Mouse (Mus musculus): ENCODE data around the gene Zfp87. TPM values are rescaled to one million over a fixed set of nuclear protein-coding genes. Genes with fewer than 3 reads are reported as not detected.
A peak's percentile ranks its signal among the peaks of the same experiment; 100 is the strongest.

Gene Zfp87
- polyA plus RNA-seq, 1 experiment from 2014 or later = 7.8 TPM

DNA sequence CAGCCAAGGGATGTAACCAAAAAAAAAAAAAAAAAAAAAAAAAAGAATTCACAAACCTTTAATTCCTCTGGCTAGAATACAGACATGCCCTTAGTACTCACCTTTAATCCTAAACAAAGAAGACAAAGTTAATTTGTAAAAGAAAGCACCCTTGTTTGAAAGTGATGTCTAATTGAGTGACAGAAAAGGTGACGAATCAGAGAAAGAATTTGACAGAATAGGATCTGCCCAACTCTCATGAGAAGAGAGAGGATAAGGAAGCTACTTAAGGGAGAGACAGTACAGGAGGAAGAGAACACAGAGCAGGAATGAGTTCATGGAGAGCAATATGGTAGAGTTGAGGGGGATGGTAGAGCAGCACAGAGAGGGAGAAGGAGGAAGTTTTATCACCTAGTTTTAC lies 30.3 kb downstream of the Zfp87 start:
- no peaks in the 10 kb centered on the region for H3K9me3 ChIP-seq (replicated peaks; ENCODE audit: control insufficient read depth, low read length)
- H3K9ac ChIP-seq (ENCODE audit: low read depth, low read length) = no peak overlapping the region
- H3K27ac ChIP-seq (ENCODE audit: low read length) = no peak overlapping the region
- no peaks in the 10 kb centered on the region for H3K27me3 ChIP-seq (ENCODE audit: control insufficient read depth, insufficient read depth, low read depth, low read length)
- H3K36me3 ChIP-seq (ENCODE audit: control insufficient read depth, insufficient read depth) = peaks cover 27% of the 10 kb centered on the region
- 58% methylated on average over 1 of the region's 1 CpGs for WGBS (ENCODE audit: insufficient replicate concordance)
- ATAC-seq (ENCODE audit: low read depth) = no peak
- no peak overlapping the region for H3K4me3 ChIP-seq (ENCODE audit: low read depth, low read length)
- H3K4me2 ChIP-seq (ENCODE audit: low read depth, low read length) = no peak overlapping the region
- peaks cover 9% of the 10 kb centered on the region; the same call in 1 of the 2 replicates for H3K4me1 ChIP-seq (ENCODE audit: control insufficient read depth, low read depth, low read length)

DNA sequence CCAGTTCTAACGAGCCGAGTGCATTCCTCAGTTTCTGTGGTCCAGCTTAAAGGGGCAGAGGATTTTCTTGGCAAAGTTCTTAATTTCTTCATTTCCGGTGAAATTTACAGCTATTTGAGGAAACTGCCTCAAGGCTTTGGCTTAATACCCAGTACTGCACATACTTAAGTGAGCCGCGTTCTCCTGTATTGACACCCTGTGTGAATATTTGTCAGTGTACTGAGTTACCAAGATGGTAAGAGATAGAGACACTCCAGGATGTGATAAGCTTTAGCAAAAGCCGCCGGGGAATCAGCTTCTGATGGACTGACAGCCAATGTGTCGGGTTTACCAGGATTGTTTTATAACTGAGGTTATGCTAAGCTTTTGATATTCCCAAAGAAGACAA lies 41.6 kb downstream of the Zfp87 start:
- 23% methylated on average over 8 of the region's 8 CpGs for WGBS (ENCODE audit: insufficient replicate concordance)
- H3K9ac ChIP-seq (ENCODE audit: low read depth, low read length) = peak overlapping the region; percentile 54

DNA sequence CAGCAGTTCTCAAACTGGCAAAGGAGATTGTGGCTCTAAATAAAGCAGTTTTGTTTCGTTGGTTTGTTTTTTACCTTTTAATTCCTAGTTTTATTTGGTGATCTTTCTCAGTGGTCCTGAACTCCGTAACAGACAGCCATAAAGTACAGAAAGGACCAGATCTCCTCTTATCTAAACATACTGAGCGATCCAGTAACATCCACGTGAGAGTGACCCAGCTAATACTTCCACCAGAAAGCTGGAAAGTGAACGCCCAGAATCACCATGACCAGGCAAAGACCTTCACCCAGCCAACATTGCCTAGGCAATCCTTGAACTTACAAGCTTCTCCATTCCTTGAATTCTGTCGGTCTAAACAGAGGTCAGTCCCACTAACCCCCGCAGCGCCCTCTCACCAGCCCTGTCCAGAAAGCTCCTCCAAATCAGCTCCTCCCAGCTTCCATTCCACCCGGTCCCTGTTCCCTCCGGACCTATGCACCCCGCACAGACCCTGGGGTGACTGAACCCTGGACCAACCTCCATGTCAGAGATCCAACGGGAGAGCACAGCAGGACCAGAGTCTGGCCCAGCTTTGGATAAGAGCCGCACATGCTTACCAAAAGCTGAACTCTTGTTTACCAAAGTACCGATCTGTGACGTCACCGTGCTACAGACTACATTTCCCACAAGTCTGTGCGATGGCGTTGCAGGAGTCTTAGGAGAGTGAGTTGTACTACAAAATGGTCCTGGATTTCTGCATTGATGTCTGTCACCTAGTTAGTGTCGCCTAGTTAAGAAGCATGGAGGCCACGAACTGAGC lies 42.2 kb downstream of the Zfp87 start, which contains the start of gene Zfp874b:
TSS of gene Zfp874b (minus strand) at position 634 of the 799 bp plus-strand sequence.
- Histone ChIP-seq H3K27ac (ENCODE audit: low read length) (peak within 1 kb of the TSS; percentile 90), H3K4me1 (ENCODE audit: control insufficient read depth, low read depth, low read length) (peaks cover 8% of the 10 kb centered on the region), H3K36me3 (ENCODE audit: control insufficient read depth, insufficient read depth) (no peaks in the 10 kb centered on the region), H3K9ac (ENCODE audit: low read depth, low read length) (peak within 1 kb of the TSS; percentile 83), H3K4me3 (ENCODE audit: low read depth, low read length) (peak within 1 kb of the TSS; percentile 78), H3K9me3 (replicated peaks; ENCODE audit: control insufficient read depth, low read length) (no peaks in the 10 kb centered on the region), H3K4me2 (ENCODE audit: low read depth, low read length) (peak within 1 kb of the TSS; percentile 84), H3K27me3 (ENCODE audit: control insufficient read depth, insufficient read depth, low read depth, low read length) (no peaks in the 10 kb centered on the region)
- 3% methylated on average over 20 of the region's 20 CpGs for WGBS (ENCODE audit: insufficient replicate concordance)
- peak; percentile 91 for ATAC-seq (ENCODE audit: low read depth)

More for the DNA sequence above, 41.6 kb downstream of the Zfp87 start:
- H3K27ac ChIP-seq (ENCODE audit: low read length) = peak overlapping the region; percentile 25; the same call in 1 of the 2 replicates
- H3K9me3 ChIP-seq (replicated peaks; ENCODE audit: control insufficient read depth, low read length) = no peaks in the 10 kb centered on the region
- peak overlapping the region; percentile 84 for H3K4me2 ChIP-seq (ENCODE audit: low read depth, low read length)
- peaks cover 8% of the 10 kb centered on the region for H3K4me1 ChIP-seq (ENCODE audit: control insufficient read depth, low read depth, low read length)
- H3K4me3 ChIP-seq (ENCODE audit: low read depth, low read length) = peak overlapping the region; percentile 78
- no peak for ATAC-seq (ENCODE audit: low read depth)
- no peaks in the 10 kb centered on the region for H3K36me3 ChIP-seq (ENCODE audit: control insufficient read depth, insufficient read depth)
- H3K27me3 ChIP-seq (ENCODE audit: control insufficient read depth, insufficient read depth, low read depth, low read length) = no peaks in the 10 kb centered on the region

DNA sequence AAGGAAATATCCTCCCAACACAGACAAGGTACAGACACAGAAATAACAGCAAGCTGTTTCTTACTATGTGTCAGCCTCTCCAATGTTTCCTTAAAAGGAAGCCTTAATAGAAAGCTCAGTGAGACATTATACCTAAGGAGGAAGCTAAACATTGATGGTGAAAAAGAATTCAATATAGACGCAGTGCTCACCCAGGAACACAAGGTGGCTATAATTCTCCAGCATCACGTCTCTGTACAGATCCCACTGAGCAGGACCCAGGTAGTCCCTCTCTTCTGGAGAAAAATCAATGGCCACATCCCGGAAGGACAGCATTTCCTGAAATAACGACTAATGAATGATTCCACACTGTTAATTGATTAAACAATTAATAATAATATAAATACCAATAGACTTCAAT lies 44.4 kb downstream of the Zfp87 start:
- no peak overlapping the region for H3K9ac ChIP-seq (ENCODE audit: low read depth, low read length)
- H3K9me3 ChIP-seq (replicated peaks; ENCODE audit: control insufficient read depth, low read length) = no peaks in the 10 kb centered on the region
- no peaks in the 10 kb centered on the region for H3K27me3 ChIP-seq (ENCODE audit: control insufficient read depth, insufficient read depth, low read depth, low read length)
- H3K27ac ChIP-seq (ENCODE audit: low read length) = no peak overlapping the region
- peaks cover 2% of the 10 kb centered on the region; the same call in 1 of the 2 replicates for H3K36me3 ChIP-seq (ENCODE audit: control insufficient read depth, insufficient read depth)
- WGBS (ENCODE audit: insufficient replicate concordance) = 53% methylated on average over 4 of the region's 4 CpGs
- no peak for ATAC-seq (ENCODE audit: low read depth)
- peaks cover 8% of the 10 kb centered on the region for H3K4me1 ChIP-seq (ENCODE audit: control insufficient read depth, low read depth, low read length)
- no peak overlapping the region for H3K4me2 ChIP-seq (ENCODE audit: low read depth, low read length)
- H3K4me3 ChIP-seq (ENCODE audit: low read depth, low read length) = no peak overlapping the region

DNA sequence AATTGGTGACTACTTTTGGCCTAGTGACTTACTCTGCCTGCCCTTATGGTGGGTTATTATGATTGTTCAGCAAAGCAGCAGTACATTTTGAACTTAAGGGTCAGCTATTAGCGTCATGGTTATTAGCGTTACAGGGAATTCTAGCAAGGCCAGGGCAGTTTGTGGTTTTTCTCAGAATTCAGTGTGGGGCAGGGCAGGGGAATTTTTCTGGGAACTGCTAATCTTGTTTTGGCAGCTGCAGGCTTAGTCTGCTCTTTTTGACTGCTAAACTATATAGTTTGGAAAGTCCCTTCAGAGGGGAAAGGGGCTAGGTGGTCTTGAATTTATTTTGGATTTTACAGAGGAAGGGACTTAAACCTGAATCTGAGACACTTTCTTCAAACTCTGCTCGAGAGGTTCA lies 56.7 kb downstream of the Zfp87 start:
- no peak overlapping the region for H3K27ac ChIP-seq (ENCODE audit: low read length)
- no peak overlapping the region for H3K4me3 ChIP-seq (ENCODE audit: low read depth, low read length)

More for the DNA sequence above, 56.7 kb downstream of the Zfp87 start:
- Histone ChIP-seq H3K36me3 (ENCODE audit: control insufficient read depth, insufficient read depth) (peaks cover 6% of the 10 kb centered on the region), H3K9me3 (replicated peaks; ENCODE audit: control insufficient read depth, low read length) (no peaks in the 10 kb centered on the region), H3K9ac (ENCODE audit: low read depth, low read length) (no peak overlapping the region), H3K4me2 (ENCODE audit: low read depth, low read length) (no peak overlapping the region), H3K4me1 (ENCODE audit: control insufficient read depth, low read depth, low read length) (no peaks in the 10 kb centered on the region), H3K27me3 (ENCODE audit: control insufficient read depth, insufficient read depth, low read depth, low read length) (no peaks in the 10 kb centered on the region)
- WGBS (ENCODE audit: insufficient replicate concordance) = 60% methylated on average over 3 of the region's 3 CpGs
- ATAC-seq (ENCODE audit: low read depth) = no peak

Other genes starting within 250 kb of the Zfp87 start
- gene Zfp458, start 247.7 kb downstream of the Zfp87 start, polyA plus RNA-seq (2015; fragmentation: Nextera tagmentation; extraction: Ambion mirVana) = 0.41 and 0.50 TPM in 2 replicates
- gene Zfp457, start 219.7 kb downstream of the Zfp87 start, polyA plus RNA-seq (2015; fragmentation: Nextera tagmentation; extraction: Ambion mirVana) = 0.46 TPM in 1 of 2 replicates, not detected in the other
- gene Zfp595, start 193.6 kb downstream of the Zfp87 start, polyA plus RNA-seq (2015; fragmentation: Nextera tagmentation; extraction: Ambion mirVana) = 0.65 and 0.75 TPM in 2 replicates
- 0.19 TPM in 1 of 2 replicates, not detected in the other for gene Gm28044, start 165.6 kb downstream of the Zfp87 start, polyA plus RNA-seq (2015; fragmentation: Nextera tagmentation; extraction: Ambion mirVana)
- 0.62 and 0.63 TPM in 2 replicates for gene Zfp953, start 165.6 kb downstream of the Zfp87 start, polyA plus RNA-seq (2015; fragmentation: Nextera tagmentation; extraction: Ambion mirVana)
- gene Gm28041, start 150.4 kb downstream of the Zfp87 start, polyA plus RNA-seq (2015; fragmentation: Nextera tagmentation; extraction: Ambion mirVana) = 0.13 and 0.35 TPM in 2 replicates
- gene Zfp456, start 150.4 kb downstream of the Zfp87 start, polyA plus RNA-seq (2015; fragmentation: Nextera tagmentation; extraction: Ambion mirVana) = 0.36 and 0.47 TPM in 2 replicates
- 1.5 and 2.1 TPM in 2 replicates for gene Zfp429, start 126.4 kb downstream of the Zfp87 start, polyA plus RNA-seq (2015; fragmentation: Nextera tagmentation; extraction: Ambion mirVana)
- gene Zfp459, start 104.8 kb downstream of the Zfp87 start, polyA plus RNA-seq (2015; fragmentation: Nextera tagmentation; extraction: Ambion mirVana) = 0.09 and 0.14 TPM in 2 replicates
- 7.3 and 7.7 TPM in 2 replicates for gene Zfp874a, start 74.6 kb downstream of the Zfp87 start, polyA plus RNA-seq (2015; fragmentation: Nextera tagmentation; extraction: Ambion mirVana)
- 3.0 and 3.2 TPM in 2 replicates for gene Zfp874b, start 41.9 kb downstream of the Zfp87 start, polyA plus RNA-seq (2015; fragmentation: Nextera tagmentation; extraction: Ambion mirVana)
- 2.3 and 3.0 TPM in 2 replicates for gene Zfp58, start 25.6 kb downstream of the Zfp87 start, polyA plus RNA-seq (2015; fragmentation: Nextera tagmentation; extraction: Ambion mirVana)
- gene Gm26965, start within 50 bp of the Zfp87 start, polyA plus RNA-seq (2015; fragmentation: Nextera tagmentation; extraction: Ambion mirVana) = not detected in 2 replicates
- gene Zfp748, start 27.7 kb upstream of the Zfp87 start, polyA plus RNA-seq (2015; fragmentation: Nextera tagmentation; extraction: Ambion mirVana) = 3.9 and 4.0 TPM in 2 replicates
- gene Zfp729b, start 83.5 kb upstream of the Zfp87 start, polyA plus RNA-seq (2015; fragmentation: Nextera tagmentation; extraction: Ambion mirVana) = 1.1 TPM in 2 replicates
- not detected in 2 replicates for gene Gm49345, start 111.6 kb upstream of the Zfp87 start, polyA plus RNA-seq (2015; fragmentation: Nextera tagmentation; extraction: Ambion mirVana)
- gene Zfp729a, start 111.6 kb upstream of the Zfp87 start, polyA plus RNA-seq (2015; fragmentation: Nextera tagmentation; extraction: Ambion mirVana) = 0.77 and 0.99 TPM in 2 replicates
- 2.5 and 2.8 TPM in 2 replicates for gene Zfp738, start 160.9 kb upstream of the Zfp87 start, polyA plus RNA-seq (2015; fragmentation: Nextera tagmentation; extraction: Ambion mirVana)
- gene Zfp65, start 203.0 kb upstream of the Zfp87 start, polyA plus RNA-seq (2015; fragmentation: Nextera tagmentation; extraction: Ambion mirVana) = 1.4 TPM in 2 replicates
- gene Zfp85, start 229.1 kb upstream of the Zfp87 start, polyA plus RNA-seq (2015; fragmentation: Nextera tagmentation; extraction: Ambion mirVana) = 0.81 and 0.93 TPM in 2 replicates

Data from liver, embryonic 16.5 days (tissue).